Mouse (Mus musculus): ENCODE data around the gene Anxa4. TPM values are rescaled to one million over a fixed set of nuclear protein-coding genes. Genes with fewer than 3 reads are reported as not detected.

Anxa4 gene
- polyA plus RNA-seq, 1 experiment from 2014 or later = 2.9 TPM

- no peak for ATAC-seq (ENCODE audit: low read depth)
- Histone ChIP-seq H3K4me1 (ENCODE audit: control insufficient read depth, insufficient read depth, low read length) (no peaks in the 10 kb centered on the region), H3K9ac (replicated peaks; ENCODE audit: low read depth, low read length) (no peak overlapping the region), H3K36me3 (ENCODE audit: control insufficient read depth, insufficient read depth, low read length) (peaks cover 16% of the 10 kb centered on the region), H3K4me2 (ENCODE audit: low read depth, low read length) (no peak overlapping the region), H3K4me3 (ENCODE audit: low read depth, low read length) (no peak overlapping the region), H3K9me3 (ENCODE audit: control insufficient read depth, low read length) (no peaks in the 10 kb centered on the region), H3K27ac (ENCODE audit: low read depth, low read length) (no peak overlapping the region), H3K27me3 (ENCODE audit: control insufficient read depth, insufficient read depth, low read length) (no peaks in the 10 kb centered on the region)
- 78% methylated on average over 3 of the region's 3 CpGs for WGBS
These were observed 71.4 kb downstream of the Anxa4 start for GRCm38 (mm10) chr6:86721977-86722376.

DNA sequence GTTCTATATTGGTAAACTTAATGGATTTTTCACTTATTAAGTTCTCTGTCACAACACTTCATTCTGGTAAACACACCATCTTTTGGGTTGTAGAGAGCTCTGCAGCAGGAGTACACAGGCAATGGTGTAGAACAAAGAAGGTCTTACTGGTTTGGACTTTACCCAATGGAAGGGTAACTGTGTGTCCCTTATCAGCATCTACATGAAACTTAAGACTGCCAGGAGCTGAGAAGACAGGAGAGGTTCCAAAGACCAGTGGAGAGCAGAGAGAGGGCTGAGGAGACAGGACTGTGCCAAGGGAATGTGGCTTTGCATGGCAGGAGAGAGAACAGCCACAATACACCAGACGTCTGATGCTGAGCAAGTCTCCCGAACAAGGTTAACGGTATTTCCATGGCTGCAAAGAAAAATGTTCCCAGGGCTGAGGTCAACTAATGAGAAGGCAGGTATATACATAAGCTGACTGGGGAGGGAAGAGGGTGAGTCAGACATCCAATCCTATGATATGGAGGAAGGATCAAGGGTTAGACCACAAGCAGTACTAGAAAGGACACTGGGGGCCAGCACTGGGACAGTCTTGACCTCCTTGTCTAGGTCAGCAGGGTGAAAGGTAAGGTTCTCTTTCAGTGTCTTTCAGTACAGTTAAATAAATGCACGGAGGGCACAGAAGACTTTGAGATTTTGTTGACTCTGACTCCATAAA is 85.2 kb downstream of the Anxa4 start:
- no peak overlapping the region for H3K4me3 ChIP-seq (ENCODE audit: low read depth, low read length)
- WGBS = 84% methylated on average over 4 of the region's 4 CpGs
- ATAC-seq (ENCODE audit: low read depth) = no peak
- peaks cover 35% of the 10 kb centered on the region for H3K36me3 ChIP-seq (ENCODE audit: control insufficient read depth, insufficient read depth, low read length)
- no peaks in the 10 kb centered on the region for H3K27me3 ChIP-seq (ENCODE audit: control insufficient read depth, insufficient read depth, low read length)
- no peak overlapping the region for H3K4me2 ChIP-seq (ENCODE audit: low read depth, low read length)
- no peak overlapping the region for H3K27ac ChIP-seq (ENCODE audit: low read depth, low read length)
- no peaks in the 10 kb centered on the region for H3K4me1 ChIP-seq (ENCODE audit: control insufficient read depth, insufficient read depth, low read length)
- H3K9ac ChIP-seq (replicated peaks; ENCODE audit: low read depth, low read length) = no peak overlapping the region
- H3K9me3 ChIP-seq (ENCODE audit: control insufficient read depth, low read length) = no peaks in the 10 kb centered on the region

DNA sequence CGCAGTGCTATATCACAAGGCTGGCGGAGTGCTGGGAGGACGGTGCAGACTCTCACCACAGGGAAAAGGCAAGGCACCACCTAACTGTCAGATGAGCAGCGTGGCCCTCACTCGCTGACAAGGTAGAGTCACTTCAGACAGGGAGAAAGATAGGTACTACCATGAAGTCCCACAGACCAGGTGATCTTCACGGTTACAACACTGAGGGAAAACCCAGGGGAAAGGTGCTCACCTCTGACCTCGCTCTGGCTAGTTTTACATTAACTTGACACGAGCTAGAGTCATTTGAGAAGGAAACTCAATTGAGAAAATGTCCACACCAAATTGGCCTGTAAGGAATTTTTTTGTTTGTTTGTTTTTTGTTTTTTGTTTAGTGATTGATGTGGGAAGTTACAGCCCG is 90.8 kb downstream of the Anxa4 start:
- H3K27me3 ChIP-seq (ENCODE audit: control insufficient read depth, insufficient read depth, low read length) = no peaks in the 10 kb centered on the region
- H3K36me3 ChIP-seq (ENCODE audit: control insufficient read depth, insufficient read depth, low read length) = peaks cover 78% of the 10 kb centered on the region
- H3K9ac ChIP-seq (replicated peaks; ENCODE audit: low read depth, low read length) = no peak overlapping the region
- no peak overlapping the region for H3K4me2 ChIP-seq (ENCODE audit: low read depth, low read length)
- 94% methylated on average over 9 of the region's 9 CpGs for WGBS
- ATAC-seq (ENCODE audit: low read depth) = no peak
- H3K4me3 ChIP-seq (ENCODE audit: low read depth, low read length) = no peak overlapping the region
- no peak overlapping the region for H3K27ac ChIP-seq (ENCODE audit: low read depth, low read length)
- H3K4me1 ChIP-seq (ENCODE audit: control insufficient read depth, insufficient read depth, low read length) = no peaks in the 10 kb centered on the region
- H3K9me3 ChIP-seq (ENCODE audit: control insufficient read depth, low read length) = no peaks in the 10 kb centered on the region

DNA sequence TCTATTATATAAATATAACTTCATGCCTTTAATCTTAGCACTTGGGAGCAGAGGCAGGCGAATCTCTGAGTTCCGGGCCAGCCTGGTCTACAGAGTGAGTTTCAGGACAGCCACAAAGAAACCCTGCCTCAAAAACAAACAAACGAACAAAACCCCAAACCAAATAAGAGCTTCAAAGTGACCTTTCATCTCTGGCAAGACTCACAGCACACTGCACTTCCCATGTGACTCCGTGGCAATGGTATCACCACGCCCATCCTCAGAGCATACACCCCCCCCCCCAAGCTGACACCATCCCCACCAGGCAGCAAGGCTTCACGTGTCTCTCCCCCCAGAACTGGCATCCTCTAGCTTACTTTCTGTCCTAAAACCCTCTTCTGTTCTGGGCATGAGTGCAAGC is 95.5 kb downstream of the Anxa4 start:
- no peak for ATAC-seq (ENCODE audit: low read depth)
- Histone ChIP-seq H3K4me1 (ENCODE audit: control insufficient read depth, insufficient read depth, low read length) (no peaks in the 10 kb centered on the region), H3K9ac (replicated peaks; ENCODE audit: low read depth, low read length) (no peak overlapping the region), H3K4me3 (ENCODE audit: low read depth, low read length) (no peak overlapping the region), H3K9me3 (ENCODE audit: control insufficient read depth, low read length) (no peaks in the 10 kb centered on the region), H3K36me3 (ENCODE audit: control insufficient read depth, insufficient read depth, low read length) (peaks cover 62% of the 10 kb centered on the region), H3K27ac (ENCODE audit: low read depth, low read length) (no peak overlapping the region), H3K27me3 (ENCODE audit: control insufficient read depth, insufficient read depth, low read length) (no peaks in the 10 kb centered on the region), H3K4me2 (ENCODE audit: low read depth, low read length) (no peak overlapping the region)
- WGBS = 86% methylated on average over 6 of the region's 6 CpGs

GRCm38 (mm10) chr6:86696213-86696612 is 97.2 kb downstream of the Anxa4 start:
- no peaks in the 10 kb centered on the region for H3K4me1 ChIP-seq (ENCODE audit: control insufficient read depth, insufficient read depth, low read length)
- H3K36me3 ChIP-seq (ENCODE audit: control insufficient read depth, insufficient read depth, low read length) = peaks cover 58% of the 10 kb centered on the region
- WGBS = 92% methylated on average over 10 of the region's 10 CpGs
- no peaks in the 10 kb centered on the region for H3K27me3 ChIP-seq (ENCODE audit: control insufficient read depth, insufficient read depth, low read length)
- H3K9ac ChIP-seq (replicated peaks; ENCODE audit: low read depth, low read length) = no peak overlapping the region
- H3K4me2 ChIP-seq (ENCODE audit: low read depth, low read length) = no peak overlapping the region
- no peak for ATAC-seq (ENCODE audit: low read depth)
- H3K4me3 ChIP-seq (ENCODE audit: low read depth, low read length) = no peak overlapping the region
- H3K9me3 ChIP-seq (ENCODE audit: control insufficient read depth, low read length) = no peaks in the 10 kb centered on the region
- H3K27ac ChIP-seq (ENCODE audit: low read depth, low read length) = no peak overlapping the region

GRCm38 (mm10) chr6:86694465-86694864 is 98.9 kb downstream of the Anxa4 start:
- H3K9me3 ChIP-seq (ENCODE audit: control insufficient read depth, low read length) = no peaks in the 10 kb centered on the region
- peaks cover 51% of the 10 kb centered on the region for H3K36me3 ChIP-seq (ENCODE audit: control insufficient read depth, insufficient read depth, low read length)
- H3K4me1 ChIP-seq (ENCODE audit: control insufficient read depth, insufficient read depth, low read length) = no peaks in the 10 kb centered on the region
- no peak for ATAC-seq (ENCODE audit: low read depth)
- H3K4me2 ChIP-seq (ENCODE audit: low read depth, low read length) = no peak overlapping the region
- no peak overlapping the region for H3K27ac ChIP-seq (ENCODE audit: low read depth, low read length)
- no peaks in the 10 kb centered on the region for H3K27me3 ChIP-seq (ENCODE audit: control insufficient read depth, insufficient read depth, low read length)
- H3K4me3 ChIP-seq (ENCODE audit: low read depth, low read length) = no peak overlapping the region
- H3K9ac ChIP-seq (replicated peaks; ENCODE audit: low read depth, low read length) = no peak overlapping the region

DNA sequence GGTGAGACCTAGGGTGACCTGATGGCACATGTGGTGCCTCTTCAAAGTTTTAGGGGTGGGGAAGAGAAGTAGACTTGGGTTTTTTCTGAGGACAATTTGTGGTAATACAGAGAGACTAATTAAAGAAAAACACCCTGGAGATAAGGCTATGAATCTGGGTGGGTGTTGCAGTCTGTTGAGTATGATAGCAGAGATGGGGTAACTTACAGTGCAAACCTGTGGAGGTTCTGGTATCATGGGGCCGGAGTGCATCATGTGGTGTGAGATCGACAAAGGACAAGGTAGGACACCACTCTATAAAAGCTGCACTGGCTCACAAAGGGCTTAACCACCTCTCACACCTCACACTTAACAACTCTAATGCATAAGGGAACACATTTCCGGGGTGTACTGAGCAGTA is 103.7 kb downstream of the Anxa4 start:
- WGBS = 94% methylated on average over 3 of the region's 3 CpGs
- H3K4me1 ChIP-seq (ENCODE audit: control insufficient read depth, insufficient read depth, low read length) = no peaks in the 10 kb centered on the region
- H3K27ac ChIP-seq (ENCODE audit: low read depth, low read length) = no peak overlapping the region
- H3K36me3 ChIP-seq (ENCODE audit: control insufficient read depth, insufficient read depth, low read length) = peaks cover 25% of the 10 kb centered on the region; the same call in 1 of the 2 replicates
- no peaks in the 10 kb centered on the region for H3K9me3 ChIP-seq (ENCODE audit: control insufficient read depth, low read length)
- H3K27me3 ChIP-seq (ENCODE audit: control insufficient read depth, insufficient read depth, low read length) = no peaks in the 10 kb centered on the region
- ATAC-seq (ENCODE audit: low read depth) = no peak
- no peak overlapping the region for H3K9ac ChIP-seq (replicated peaks; ENCODE audit: low read depth, low read length)
- H3K4me2 ChIP-seq (ENCODE audit: low read depth, low read length) = no peak overlapping the region
- no peak overlapping the region for H3K4me3 ChIP-seq (ENCODE audit: low read depth, low read length)

DNA sequence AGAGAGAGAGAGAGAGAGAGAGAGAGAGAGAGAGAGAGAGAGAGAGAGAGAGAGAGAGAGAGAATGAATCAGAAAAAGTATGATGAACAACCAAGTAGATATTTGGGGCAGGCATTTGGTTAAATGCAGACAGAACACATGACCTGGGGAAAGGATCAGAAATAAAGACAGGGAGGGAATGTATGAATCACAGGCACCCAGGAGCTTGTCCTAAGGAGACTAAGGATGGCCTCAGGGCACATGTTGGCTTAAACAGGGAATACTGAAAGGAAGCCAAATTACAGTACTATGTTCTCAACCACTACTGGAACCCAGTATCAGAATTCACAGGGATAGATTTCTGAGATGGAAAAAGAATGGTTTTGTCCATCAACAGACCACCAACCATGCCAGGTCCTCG is 106.4 kb downstream of the Anxa4 start:
- Histone ChIP-seq H3K27me3 (ENCODE audit: control insufficient read depth, insufficient read depth, low read length) (no peaks in the 10 kb centered on the region), H3K36me3 (ENCODE audit: control insufficient read depth, insufficient read depth, low read length) (peaks cover 19% of the 10 kb centered on the region; the same call in 1 of the 2 replicates), H3K27ac (ENCODE audit: low read depth, low read length) (no peak overlapping the region), H3K9me3 (ENCODE audit: control insufficient read depth, low read length) (no peaks in the 10 kb centered on the region), H3K4me1 (ENCODE audit: control insufficient read depth, insufficient read depth, low read length) (peaks cover 5% of the 10 kb centered on the region), H3K4me3 (ENCODE audit: low read depth, low read length) (no peak overlapping the region), H3K9ac (replicated peaks; ENCODE audit: low read depth, low read length) (no peak overlapping the region), H3K4me2 (ENCODE audit: low read depth, low read length) (no peak overlapping the region)
- 59% methylated on average over 1 of the region's 1 CpGs for WGBS
- no peak for ATAC-seq (ENCODE audit: low read depth)

Data from neural tube, embryonic 14.5 days (tissue).